Mouse (Mus musculus): ENCODE measurements around the gene Msgn1.
A peak's percentile ranks its signal among the peaks of the same experiment; 100 is the strongest.

Gene Msgn1

DNA sequence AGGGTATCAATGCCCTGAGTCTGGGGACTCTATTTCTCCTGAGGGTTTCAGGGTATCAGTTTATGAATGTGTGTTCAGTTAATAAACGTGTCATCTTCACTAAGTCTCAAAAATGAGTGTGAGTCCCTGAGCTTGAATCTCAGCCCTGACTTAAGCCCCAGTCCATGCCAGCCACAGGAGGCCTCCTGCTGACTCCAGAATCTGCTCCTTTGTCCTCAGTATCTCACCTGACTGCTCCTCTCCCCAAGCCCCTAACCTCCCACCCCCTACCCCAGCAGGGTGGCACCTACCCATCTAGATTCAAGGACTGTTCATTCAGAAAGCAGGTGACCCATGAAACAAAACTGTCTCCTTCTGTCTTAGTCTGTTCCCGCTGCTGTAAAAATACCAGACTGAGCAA, 10.2 kb downstream of the Msgn1 start:
- no peak for DNase-seq (ENCODE audit: low read depth)

DNA sequence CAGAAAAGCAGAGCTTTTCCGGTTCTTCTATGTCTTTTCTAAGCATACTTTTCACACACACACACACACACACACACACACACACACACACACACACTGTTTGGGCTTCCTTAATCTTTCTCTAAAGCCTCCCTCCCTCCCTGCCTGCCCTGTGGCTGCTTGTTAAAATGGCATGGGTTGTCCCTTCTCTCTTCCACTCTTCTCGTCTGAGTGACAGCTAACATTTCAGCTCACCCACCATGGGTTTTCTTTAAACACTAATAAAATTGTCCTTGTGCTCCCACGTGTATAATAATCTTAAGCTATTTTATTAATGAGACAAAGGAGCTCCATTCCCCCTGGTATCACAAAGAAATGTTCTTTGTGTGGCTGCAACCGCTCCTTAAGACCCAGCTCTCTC, 10.7 kb downstream of the Msgn1 start:
- DNase-seq (ENCODE audit: low read depth): peak; percentile 61

DNA sequence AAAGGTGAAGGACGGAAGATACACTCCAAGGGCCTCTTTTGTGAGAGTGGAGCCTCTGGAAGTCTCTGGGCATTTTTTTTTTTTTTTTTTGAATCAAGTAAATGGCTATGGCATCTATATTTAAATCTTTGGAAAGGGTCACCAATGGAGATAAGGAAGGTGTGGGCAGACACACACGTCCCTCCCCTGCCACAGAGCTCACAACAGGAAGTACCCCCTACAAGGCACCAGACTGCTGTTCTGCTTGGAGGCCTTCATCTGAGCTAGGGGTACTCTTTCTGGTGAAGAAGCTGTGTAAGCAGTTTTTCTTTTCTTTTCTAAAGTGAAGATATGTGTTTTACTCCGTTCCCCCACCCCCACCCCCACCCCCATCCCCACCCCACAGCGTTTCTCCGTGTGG, 11.9 kb downstream of the Msgn1 start:
- no peak for DNase-seq (ENCODE audit: low read depth)

DNA sequence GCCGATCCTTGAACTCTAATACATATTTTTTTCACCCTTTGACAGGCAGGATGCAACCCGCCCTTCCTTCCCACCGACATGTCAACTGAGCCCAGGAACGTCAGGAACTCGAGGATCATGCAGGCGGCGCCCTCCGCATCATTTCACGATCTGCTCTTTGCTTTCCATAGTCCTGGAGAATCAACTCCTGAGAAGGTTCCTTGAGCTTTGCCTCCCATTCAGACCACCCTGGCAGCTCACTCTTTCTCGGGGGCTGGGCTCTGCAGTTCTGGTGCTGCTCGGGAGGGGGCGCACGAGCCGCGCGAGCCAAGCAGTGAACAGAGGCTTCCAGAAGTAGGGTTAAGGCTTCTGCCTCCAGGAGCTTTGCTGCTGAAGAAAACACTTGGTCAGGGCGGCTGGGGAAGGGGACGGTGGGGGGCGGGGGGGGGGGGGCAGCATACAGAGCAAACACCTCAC, 12.6 kb downstream of the Msgn1 start:
- peak; percentile 85 for DNase-seq (ENCODE audit: low read depth)

DNA sequence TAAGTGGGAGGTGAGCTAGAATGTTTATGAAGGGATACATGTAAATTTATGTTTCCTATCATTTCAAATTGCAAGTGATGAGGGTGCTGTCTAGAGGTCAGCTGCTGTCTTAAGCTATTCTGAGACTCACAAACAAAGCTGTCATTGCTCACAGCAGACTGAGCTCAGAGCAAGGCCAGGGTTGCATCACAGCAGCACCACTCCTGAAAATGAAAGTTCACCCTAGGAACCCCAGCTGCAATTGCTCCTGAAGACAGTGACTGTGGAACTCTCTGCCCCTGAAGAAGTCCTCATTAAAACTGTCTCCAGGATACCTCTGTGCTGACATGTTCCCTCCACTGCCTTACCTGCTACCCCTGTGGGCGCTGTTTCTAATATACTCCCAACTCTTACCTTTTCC, 13.7 kb downstream of the Msgn1 start:
- DNase-seq (ENCODE audit: low read depth): no peak

DNA sequence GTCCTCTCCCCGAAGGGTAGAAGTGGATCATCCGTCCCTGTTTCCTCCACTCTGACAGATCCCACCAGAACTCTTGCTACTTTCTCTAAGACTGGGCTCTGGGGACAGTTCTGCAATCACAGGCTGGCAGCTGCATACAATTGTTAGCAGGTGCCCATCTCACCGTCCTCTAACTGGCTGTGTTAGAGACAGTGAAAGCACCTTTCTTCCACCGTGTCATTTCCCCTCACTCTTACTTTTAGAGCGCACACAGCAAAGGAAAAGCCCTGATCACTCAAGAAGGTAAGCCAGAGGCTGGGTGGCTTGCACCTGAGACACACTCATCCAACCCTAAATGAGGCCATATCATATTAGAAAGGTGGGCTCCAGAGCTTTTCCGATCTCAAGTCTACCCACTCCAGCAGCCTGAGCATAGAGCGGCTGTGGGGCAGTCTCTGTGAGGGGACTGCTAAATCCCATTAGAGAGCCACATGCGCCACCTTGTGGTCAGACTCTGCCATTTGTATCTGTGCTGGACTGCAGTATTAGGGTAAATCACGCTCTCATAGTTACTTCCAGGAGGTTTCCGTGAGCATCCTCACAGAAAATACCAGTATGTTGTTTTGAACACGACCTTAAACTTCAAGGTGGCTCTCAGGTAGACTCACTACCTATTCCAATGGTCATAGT, 30.2 kb downstream of the Msgn1 start:
- DNase-seq (ENCODE audit: low read depth): peak; percentile 79

DNA sequence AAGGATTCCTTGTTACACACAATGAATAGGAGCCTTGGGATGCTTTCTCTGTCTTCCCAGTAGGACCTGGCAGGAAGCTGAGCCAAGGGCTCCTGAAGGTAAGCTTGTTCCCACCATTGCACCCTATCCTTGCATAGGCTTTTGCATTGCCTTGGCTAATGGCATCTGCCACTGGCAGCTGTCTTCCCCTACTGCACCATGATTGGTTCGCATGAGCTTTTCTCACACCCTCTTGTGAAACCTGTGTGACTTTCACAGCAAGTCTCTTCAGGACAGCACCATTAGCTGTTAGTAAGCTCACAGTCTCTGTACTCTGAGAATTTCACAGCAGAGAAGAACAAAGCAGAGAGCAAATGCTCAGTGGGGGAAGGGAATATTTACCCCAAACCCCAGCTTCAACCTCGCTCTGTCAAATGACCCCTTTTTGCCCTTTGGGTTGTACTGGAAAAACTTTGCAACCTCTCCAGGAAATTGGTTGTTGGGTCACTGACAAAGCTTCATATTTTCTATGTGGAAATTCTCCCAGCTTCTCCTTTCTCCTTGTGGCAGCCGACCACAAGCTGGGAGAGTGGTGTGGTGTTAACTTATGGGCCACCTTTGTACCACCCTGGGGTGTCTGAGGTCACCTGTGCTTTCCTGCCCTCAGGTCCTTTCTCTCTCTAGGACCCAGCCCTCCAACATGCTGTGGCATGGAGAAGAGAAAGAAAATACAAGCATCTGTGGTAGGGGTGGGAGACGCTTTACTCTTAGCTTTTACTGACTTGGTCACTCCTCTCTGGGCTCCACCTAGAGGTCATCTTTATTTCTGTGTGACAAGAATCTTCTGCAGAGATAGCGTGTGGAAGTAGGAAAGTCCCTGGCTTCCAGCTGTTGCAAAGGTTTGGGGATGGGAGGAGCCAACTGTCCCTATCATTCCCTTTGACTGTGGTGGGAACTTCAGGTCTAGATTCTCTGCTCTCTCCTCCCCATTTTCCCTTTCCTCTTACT, 31.1 kb downstream of the Msgn1 start:
- no peak for DNase-seq (ENCODE audit: low read depth)

DNA sequence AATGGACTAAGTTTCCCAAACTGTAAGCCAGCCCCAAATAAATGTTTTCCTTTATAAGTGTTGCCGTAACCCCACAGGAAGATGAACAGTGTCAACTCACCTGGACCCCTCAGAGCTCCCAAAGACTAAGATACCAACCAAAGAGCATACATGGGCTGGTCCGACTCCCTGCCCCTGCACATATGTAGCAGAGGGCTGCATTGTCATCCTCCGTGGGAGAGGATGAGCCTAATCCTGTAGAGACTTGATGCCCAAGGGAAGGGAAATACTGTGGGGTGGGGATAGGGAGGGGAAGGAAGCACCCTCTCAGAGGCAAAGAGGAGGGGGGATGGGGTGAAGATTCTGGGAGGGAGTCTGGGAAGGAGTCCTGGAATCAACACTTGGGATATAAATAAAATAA, 50.1 kb downstream of the Msgn1 start:
- DNase-seq (ENCODE audit: low read depth): no peak

All from naive thymus-derived CD4-positive, alpha-beta T cell, adult 2 months (primary cell).